Mouse (Mus musculus) liver, embryonic 14.5 days (tissue): ENCODE results near the gene Rbm24. TPM values are rescaled to one million over a fixed set of nuclear protein-coding genes. Genes with fewer than 3 reads are reported as not detected.

Experiments used
- ATAC-seq: fragments of 200-750 bp; cut with Nextera tagmentation; 2 replicates; pipeline ENCODE4 v1.8.0; 2017; ENCODE audit warnings: moderate number of reproducible peaks, mild to moderate bottlenecking, moderate library complexity; ENCODE audit not compliant: insufficient read depth
- DNase-seq, 3 experiments: peaks; one replicate each; pipeline ENCODE4 v3.0.0-alpha.2; 2012 to 2013; ENCODE audit warnings: low read depth in 3 of 3, low spot score in 3 of 3
- H3K27ac ChIP-seq: fragments of 300-500 bp; sonication (generic); 2 replicates; pipeline ENCODE4 v1.5.1; 2014; ENCODE audit warnings: moderate library complexity, mild to moderate bottlenecking, control low read depth, inconsistent platforms
- H3K27me3 ChIP-seq: fragments of 300-500 bp; sonication (generic); 2 replicates; pipeline ENCODE4 v1.6.1; 2014; ENCODE audit warnings: mild to moderate bottlenecking, low read length, moderate library complexity; ENCODE audit not compliant: control insufficient read depth, insufficient read depth
- H3K36me3 ChIP-seq: fragments of 300-500 bp; sonication (generic); replicated peaks from 2 replicates; pipeline ENCODE4 v1.6.1; 2014; ENCODE audit warnings: low read depth; ENCODE audit not compliant: control insufficient read depth, insufficient read depth
- H3K4me1 ChIP-seq, 2 experiments: fragments of 200-500 bp in 1 of 2; fragments of 300-500 bp in 1 of 2; sonication (generic) in 1 of 2; replicated peaks; 2 replicates each; pipeline ENCODE4 v1.6.1; 2012 to 2014; ENCODE audit warnings: antibody characterized with exemption in 1 of 2, inconsistent platforms in 1 of 2, low read length in 1 of 2; ENCODE audit not compliant: control insufficient read depth in 2 of 2, insufficient read depth in 2 of 2
- H3K4me2 ChIP-seq: fragments of 300-500 bp; sonication (generic); 2 replicates; pipeline ENCODE4 v1.6.1; 2014; ENCODE audit warnings: low read depth, mild to moderate bottlenecking, control low read depth, moderate library complexity
- H3K4me3 ChIP-seq, 2 experiments: fragments of 200-500 bp in 1 of 2; fragments of 300-500 bp in 1 of 2; sonication (generic) in 1 of 2; 2 replicates each; pipeline ENCODE4 v1.5.1; 2012 to 2014; ENCODE audit warnings: low read depth in 2 of 2, low read length in 2 of 2, mild to moderate bottlenecking in 2 of 2, control low read depth in 1 of 2, inconsistent platforms in 1 of 2, moderate library complexity in 1 of 2; ENCODE audit not compliant: insufficient read depth in 1 of 2
- H3K9ac ChIP-seq: fragments of 300-500 bp; sonication (generic); replicated peaks from 2 replicates; pipeline ENCODE4 v1.6.1; 2014; ENCODE audit warnings: mild to moderate bottlenecking, control low read depth, moderate library complexity
- H3K9me3 ChIP-seq: fragments of 300-500 bp; sonication (generic); 2 replicates; pipeline ENCODE4 v1.6.1; 2016; ENCODE audit warnings: low read length, mixed read lengths; ENCODE audit not compliant: control insufficient read depth
- CTCF ChIP-seq: IDR thresholded peaks from 2 replicates; pipeline ENCODE4 v1.5.1; 2016; ENCODE audit warnings: antibody characterized with exemption, low read depth, control low read depth
- EP300 ChIP-seq: IDR thresholded peaks from 2 replicates; pipeline ENCODE4 v1.6.1; 2016; ENCODE audit warnings: antibody characterized with exemption, low read depth
- WGBS: fragments of 180-500 bp; shearing (Covaris S2); extraction: QIAGEN DNeasy Blood & Tissue Kit; methylation state at CpG from one replicate; pipeline ENCODE4 v1.1.7; 2014; ENCODE audit not compliant: insufficient replicate concordance; 5-methylcytosine and 5-hydroxymethylcytosine counted together
- polyA plus RNA-seq, 2 experiments: library from polyadenylated mRNA; depleted of rRNA in 1 of 2; stranded (reverse) in 1 of 2; unstranded in 1 of 2; fragments of >200 nt; fragmentation: Nextera tagmentation in 1 of 2; extraction: Ambion mirVana in 1 of 2; gene quantifications; 2 replicates each; pipeline versions ENCODE4 v1.2.1 to v1.2.3; 2012 to 2014

The Rbm24 gene
- polyA plus RNA-seq, 2 experiments, result 0.03 TPM; not detected in 1

DNA sequence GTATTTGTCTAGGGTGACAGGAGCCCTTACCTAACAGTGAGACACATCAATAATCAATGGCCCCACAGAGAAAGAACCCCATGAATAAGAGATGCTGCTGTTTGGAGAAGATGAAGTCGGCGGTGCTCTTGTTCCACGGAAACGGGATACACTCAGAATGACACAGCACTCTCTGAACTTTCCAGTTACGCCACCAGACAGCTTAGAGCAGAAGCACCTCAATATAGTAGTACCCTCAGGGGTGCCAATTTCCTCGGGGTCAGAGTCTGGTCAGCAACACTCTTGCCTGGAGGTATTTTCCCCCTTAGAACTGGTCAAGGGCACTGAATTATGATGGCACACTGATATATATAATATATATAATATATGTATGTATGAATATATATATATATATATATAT lies 27.8 kb downstream of the Rbm24 start:
- H3K9ac ChIP-seq, result no peak overlapping the region
- H3K4me2 ChIP-seq, result no peak overlapping the region
- no peaks in the 10 kb centered on the region for H3K36me3 ChIP-seq
- no peak for ATAC-seq
- no peak overlapping the region for H3K27ac ChIP-seq
- H3K4me1 ChIP-seq, result peaks cover 0 to 3% of the 10 kb centered on the region in 2 experiments; a peak in 1 of 4 replicates
- H3K9me3 ChIP-seq, result no peaks in the 10 kb centered on the region
- no peaks in the 10 kb centered on the region for H3K27me3 ChIP-seq
- no peak for TF ChIP-seq EP300
- TF ChIP-seq CTCF, result no peak
- WGBS, result 54% methylated on average over 6 of the region's 6 CpGs
- DNase-seq, result no peak
- H3K4me3 ChIP-seq, result no peak overlapping the region

- H3K4me1 ChIP-seq, result peaks cover 0 to 3% of the 10 kb centered on the region in 2 experiments; a peak in 1 of 4 replicates
- no peak for ATAC-seq
- no peak overlapping the region for H3K9ac ChIP-seq
- no peak overlapping the region for H3K4me2 ChIP-seq
- H3K27ac ChIP-seq, result no peak overlapping the region
- H3K36me3 ChIP-seq, result no peaks in the 10 kb centered on the region
- no peak for TF ChIP-seq EP300
- no peak for TF ChIP-seq CTCF
- no peak for DNase-seq
- no peaks in the 10 kb centered on the region for H3K9me3 ChIP-seq
- no peak overlapping the region for H3K4me3 ChIP-seq
- H3K27me3 ChIP-seq, result no peaks in the 10 kb centered on the region
- 46% methylated on average over 2 of the region's 2 CpGs for WGBS
Measured at GRCm38 (mm10) chr13:46448276-46448675, 30.0 kb downstream of the Rbm24 start.

DNA sequence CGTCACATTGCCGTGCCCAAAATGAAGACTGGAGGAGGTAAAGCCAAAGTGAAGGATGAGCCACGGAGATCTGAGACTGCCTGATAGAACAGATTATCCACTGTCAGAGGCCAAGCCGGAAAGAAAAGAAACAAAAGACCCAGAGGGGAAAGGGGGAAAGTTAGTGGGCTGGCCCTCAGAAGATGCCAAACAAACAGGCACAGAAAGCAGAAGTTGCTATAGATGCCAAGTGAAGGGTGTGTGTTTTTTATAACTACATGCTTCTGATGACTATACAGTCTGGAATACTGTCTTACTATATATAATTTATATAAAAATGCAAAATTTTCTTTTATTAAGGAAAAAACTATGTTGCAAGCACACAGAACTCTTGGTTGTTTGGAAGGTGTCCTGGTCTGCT lies 31.7 kb downstream of the Rbm24 start:
- H3K27ac ChIP-seq, result no peak overlapping the region
- TF ChIP-seq CTCF (no peak), EP300 (no peak)
- H3K4me1 ChIP-seq, result no peaks in the 10 kb centered on the region
- 37% methylated on average over 4 of the region's 4 CpGs for WGBS
- DNase-seq, result no peak
- H3K4me2 ChIP-seq, result no peak overlapping the region
- no peak overlapping the region for H3K4me3 ChIP-seq
- no peak for ATAC-seq
- no peaks in the 10 kb centered on the region for H3K27me3 ChIP-seq
- H3K36me3 ChIP-seq, result no peaks in the 10 kb centered on the region
- no peaks in the 10 kb centered on the region for H3K9me3 ChIP-seq
- no peak overlapping the region for H3K9ac ChIP-seq

DNA sequence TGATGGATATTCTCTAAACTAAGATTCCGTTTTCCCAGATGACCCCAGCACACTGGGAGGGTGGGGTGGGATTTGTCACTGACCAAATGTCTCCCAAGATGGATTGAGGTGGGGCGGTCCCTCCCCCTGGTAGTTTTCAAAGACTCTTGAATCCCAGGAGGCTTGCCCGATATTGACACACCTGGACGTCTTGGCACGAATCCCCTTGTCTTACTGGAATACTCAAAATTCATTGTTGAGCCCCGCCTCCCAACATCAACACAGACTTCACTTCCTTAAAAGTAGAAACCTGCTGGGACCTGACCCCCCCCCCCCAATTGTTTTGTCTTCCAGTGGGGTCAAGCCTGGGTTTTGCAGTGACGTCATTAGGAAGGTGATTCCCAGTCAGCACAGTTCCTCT lies 32.4 kb downstream of the Rbm24 start:
- ATAC-seq (no peak), DNase-seq (no peak)
- Histone ChIP-seq H3K9me3 (no peaks in the 10 kb centered on the region), H3K4me3 (no peak overlapping the region), H3K9ac (no peak overlapping the region), H3K27me3 (no peaks in the 10 kb centered on the region), H3K36me3 (no peaks in the 10 kb centered on the region), H3K4me1 (no peaks in the 10 kb centered on the region), H3K4me2 (no peak overlapping the region), H3K27ac (no peak overlapping the region)
- TF ChIP-seq EP300, result no peak
- 55% methylated on average over 7 of the region's 7 CpGs for WGBS

GRCm38 (mm10) chr13:46451548-46451947 lies 33.3 kb downstream of the Rbm24 start:
- Histone ChIP-seq H3K27me3 (no peaks in the 10 kb centered on the region), H3K4me2 (no peak overlapping the region), H3K9ac (no peak overlapping the region), H3K4me3 (no peak overlapping the region), H3K9me3 (no peaks in the 10 kb centered on the region), H3K27ac (no peak overlapping the region), H3K36me3 (no peaks in the 10 kb centered on the region), H3K4me1 (no peaks in the 10 kb centered on the region)
- TF ChIP-seq CTCF, result no peak
- TF ChIP-seq EP300, result no peak
- DNase-seq (no peak), ATAC-seq (no peak)
- WGBS, result 47% methylated on average over 3 of the region's 3 CpGs

GRCm38 (mm10) chr13:46459546-46459945 lies 41.3 kb downstream of the Rbm24 start:
- no peak for DNase-seq

More at GRCm38 (mm10) chr13:46459546-46459945, 41.3 kb downstream of the Rbm24 start:
- no peak overlapping the region for H3K9ac ChIP-seq
- H3K36me3 ChIP-seq, result no peaks in the 10 kb centered on the region
- H3K27me3 ChIP-seq, result no peaks in the 10 kb centered on the region
- TF ChIP-seq CTCF (no peak), EP300 (no peak)
- no peak overlapping the region for H3K27ac ChIP-seq
- no peaks in the 10 kb centered on the region for H3K9me3 ChIP-seq
- H3K4me1 ChIP-seq, result no peaks in the 10 kb centered on the region
- 71% methylated on average over 10 of the region's 10 CpGs for WGBS
- no peak for ATAC-seq
- H3K4me3 ChIP-seq, result no peak overlapping the region
- H3K4me2 ChIP-seq, result no peak overlapping the region
